Mouse (Mus musculus) kidney, postnatal 10 days (tissue): Measurements from ENCODE around the gene Olfr564.

Experiments used
- DNase-seq: peaks from one replicate; pipeline ENCODE4 v3.0.0; 2021; ENCODE audit warnings: mixed read lengths

Gene Olfr564

DNA sequence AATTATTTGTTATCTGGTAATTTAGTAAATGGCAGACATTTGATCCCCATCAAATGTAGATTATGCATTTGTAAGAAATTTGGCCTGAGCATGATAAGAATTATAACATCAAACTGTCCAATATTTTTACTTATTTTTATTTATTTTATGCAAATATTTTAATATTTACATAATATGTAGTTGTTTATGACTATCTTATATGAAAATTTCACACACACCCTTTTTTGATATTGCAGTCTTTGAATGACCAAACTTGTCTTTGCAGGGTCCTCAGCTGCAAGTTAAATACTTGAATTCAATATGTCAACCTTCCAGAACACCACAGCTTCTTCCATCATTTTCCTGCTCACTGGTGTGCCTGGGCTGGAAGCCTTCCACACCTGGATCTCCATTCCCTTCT lies at the start of gene Olfr564:
TSS of gene Olfr564 (plus strand) at position 301 of the 400 bp plus-strand sequence.
- no peak for DNase-seq

DNA sequence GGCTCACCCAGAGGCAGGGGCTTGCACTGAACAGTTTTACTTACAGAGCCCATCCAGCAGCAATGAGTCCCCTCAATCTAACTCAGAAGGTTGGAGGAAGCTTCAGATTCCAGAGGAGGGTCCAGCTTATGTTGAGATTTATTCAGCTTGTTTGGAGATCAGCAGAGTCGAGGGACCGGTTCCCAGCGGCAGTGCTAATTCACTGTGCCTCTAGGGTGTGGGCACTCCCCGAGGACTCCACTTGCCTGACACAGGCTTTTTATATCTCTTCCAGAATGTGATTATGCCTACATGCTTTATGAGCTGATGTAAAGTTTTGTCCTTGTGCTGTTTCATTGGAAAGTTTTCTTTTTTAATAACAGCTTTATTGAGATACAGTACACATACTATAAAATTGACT lies 44.0 kb upstream of the Olfr564 start, which contains the start of the genes Olfr560 and Olfr78:
TSS of gene Olfr560 (minus strand) at position 101 of the 400 bp plus-strand sequence.
TSS of gene Olfr78 (minus strand) at position 206 of the 400 bp plus-strand sequence.
- DNase-seq = no peak

- no peak for DNase-seq
Observed at GRCm38 (mm10) chr7:102770921-102771320, 32.4 kb upstream of the Olfr564 start, which contains the start of gene Olfr561. Olfr561 (plus strand) TSS chr7:102771221.
